Mouse (Mus musculus) E14TG2a.4 (cell line): ENCODE measurements around the gene Osmr.

ENCODE experiments used
- CTCF ChIP-seq: conservative IDR thresholded peaks from 2 replicates; pipeline ENCODE4 v1.5.1; 2014; ENCODE audit warnings: low read length
- POU5F1 ChIP-seq: IDR thresholded peaks from 2 replicates; pipeline ENCODE4 v1.6.1; 2014; ENCODE audit warnings: low read length, borderline replicate concordance

DNA sequence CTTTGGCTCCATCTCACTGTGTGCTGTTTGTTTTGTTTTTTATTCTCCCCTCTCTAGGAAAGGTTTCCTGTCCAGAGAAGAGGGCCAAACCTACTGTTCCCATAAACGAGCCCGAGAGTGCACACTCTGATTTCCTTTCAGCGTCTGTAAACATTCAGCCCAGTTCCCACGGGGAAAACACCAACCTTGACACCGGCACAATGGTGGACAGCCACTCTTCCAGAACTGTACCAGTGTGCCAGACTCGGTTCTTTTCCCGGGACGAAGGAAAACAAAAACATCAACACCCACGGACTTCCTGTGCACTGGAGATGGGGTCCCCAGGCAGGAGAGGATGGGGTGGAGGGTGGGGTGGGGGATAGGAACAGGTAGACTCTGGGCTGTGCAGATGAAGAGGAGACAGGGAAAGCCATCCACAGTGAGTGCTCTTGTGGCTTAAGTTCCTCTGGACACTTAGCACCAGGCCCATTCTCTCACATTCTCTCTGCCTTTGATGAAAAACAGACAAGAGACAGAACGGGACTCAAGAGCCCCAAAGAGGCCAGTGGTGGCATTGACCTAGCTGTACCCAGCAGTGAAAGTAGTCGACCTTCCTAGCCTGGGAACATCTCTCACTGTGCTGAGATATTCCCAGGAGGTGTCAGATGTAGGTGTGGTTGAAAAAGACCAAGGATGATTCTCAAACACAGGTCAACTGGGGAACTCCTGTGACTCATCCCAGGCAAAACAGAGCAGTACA is 3.0 kb downstream of the Osmr start:
- TF ChIP-seq CTCF (no peak), POU5F1 (no peak)
